Mouse (Mus musculus): Measurements from ENCODE around the gene Tusc2. TPM values are rescaled to one million over a fixed set of nuclear protein-coding genes. Genes with fewer than 3 reads are reported as not detected.

Gene Tusc2
- 48.6 and 52.7 TPM in 2 replicates for polyA plus RNA-seq (2016; fragmentation: Nextera tagmentation; extraction: Ambion mirVana)

DNA sequence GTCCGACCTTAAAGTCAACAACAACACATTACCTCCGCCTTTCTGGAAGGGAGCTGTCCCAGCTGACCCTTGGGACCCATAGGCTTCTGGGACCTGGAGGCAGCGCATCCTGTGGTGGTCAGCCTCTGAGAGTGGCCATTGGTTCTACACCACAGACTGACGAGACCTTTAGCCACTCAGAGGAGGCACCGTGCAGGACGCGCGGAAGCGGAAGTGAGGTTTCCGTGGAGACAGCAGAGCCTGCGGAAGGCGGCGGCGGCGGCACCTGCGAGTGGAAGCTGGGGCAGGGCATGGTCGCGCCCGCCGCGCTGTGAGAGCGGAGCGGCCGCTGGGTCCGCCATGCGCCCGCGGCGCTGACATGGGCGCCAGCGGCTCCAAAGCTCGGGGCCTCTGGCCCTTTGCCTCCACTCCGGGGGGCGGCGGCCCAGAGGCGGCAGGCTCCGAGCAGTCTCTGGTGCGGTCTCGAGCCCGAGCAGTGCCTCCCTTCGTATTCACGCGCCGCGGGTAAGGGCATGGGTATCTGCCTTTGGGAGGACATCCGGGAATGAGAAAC is at the start of gene Tusc2:
Gene Tusc2 (plus strand): TSS at position 227 of the 553 bp plus-strand sequence.
- Histone ChIP-seq H3K4me3 (peak within 1 kb of the TSS; percentile 87), H3K9me3 (replicated peaks) (no peaks in the 10 kb centered on the region), H3K27ac (peak within 1 kb of the TSS; percentile 89), H3K27me3 (replicated peaks) (no peaks in the 10 kb centered on the region), H3K4me2 (peak within 1 kb of the TSS; percentile 82), H3K9ac (peak within 1 kb of the TSS; percentile 91), H3K36me3 (peaks cover 60% of the 10 kb centered on the region), H3K4me1 (peaks cover 60% of the 10 kb centered on the region)
- peak; percentile 96 for ATAC-seq
- under 1% methylated on average over 35 of the region's 46 CpGs for WGBS (ENCODE audit: insufficient replicate concordance)

DNA sequence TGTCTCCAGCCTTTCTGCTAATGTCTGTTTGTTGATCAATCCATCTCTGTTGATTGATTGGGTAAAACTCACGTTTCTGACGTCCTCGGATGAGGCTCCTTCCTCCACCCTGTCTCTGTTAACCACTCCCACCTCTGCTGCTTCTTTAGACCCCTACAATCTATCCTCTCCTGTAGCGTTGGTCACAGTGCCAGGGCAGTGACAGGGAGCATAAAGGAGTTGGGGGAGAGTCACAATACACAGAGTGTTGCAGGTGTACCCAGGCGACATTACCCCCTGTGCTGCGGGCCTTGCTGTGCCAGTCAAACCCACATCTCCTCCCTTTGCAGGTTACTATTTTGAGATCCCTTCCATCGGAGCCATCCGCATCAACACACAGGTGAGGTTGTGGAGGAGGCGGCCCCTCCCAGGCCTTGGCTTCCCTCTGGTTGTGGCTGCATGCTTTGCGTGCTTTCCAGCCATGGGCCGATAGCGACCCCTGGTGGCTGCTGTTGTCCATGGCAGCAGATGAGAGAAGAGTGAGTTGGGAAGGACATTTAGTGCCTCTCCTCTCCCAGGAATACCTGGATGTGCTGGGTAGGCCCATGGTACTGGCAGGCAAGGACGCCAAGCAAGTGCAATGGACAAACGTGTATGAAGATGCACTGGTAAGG is 48.6 kb upstream of the Tusc2 start:
- WGBS (ENCODE audit: insufficient replicate concordance): 22% methylated on average over 14 of the region's 14 CpGs
- no peak overlapping the region for H3K27ac ChIP-seq
- peak; percentile 17; the same call in 1 of the 2 replicates for ATAC-seq
- no peaks in the 10 kb centered on the region for H3K36me3 ChIP-seq
- no peaks in the 10 kb centered on the region for H3K4me1 ChIP-seq
- no peak overlapping the region for H3K9ac ChIP-seq
- H3K27me3 ChIP-seq (replicated peaks): peaks cover 58% of the 10 kb centered on the region
- no peak overlapping the region for H3K4me2 ChIP-seq
- no peak overlapping the region for H3K4me3 ChIP-seq
- no peaks in the 10 kb centered on the region for H3K9me3 ChIP-seq (replicated peaks)

- H3K27ac ChIP-seq: no peak overlapping the region
Measured at GRCm38 (mm10) chr9:107520331-107520730, 42.7 kb upstream of the Tusc2 start.

DNA sequence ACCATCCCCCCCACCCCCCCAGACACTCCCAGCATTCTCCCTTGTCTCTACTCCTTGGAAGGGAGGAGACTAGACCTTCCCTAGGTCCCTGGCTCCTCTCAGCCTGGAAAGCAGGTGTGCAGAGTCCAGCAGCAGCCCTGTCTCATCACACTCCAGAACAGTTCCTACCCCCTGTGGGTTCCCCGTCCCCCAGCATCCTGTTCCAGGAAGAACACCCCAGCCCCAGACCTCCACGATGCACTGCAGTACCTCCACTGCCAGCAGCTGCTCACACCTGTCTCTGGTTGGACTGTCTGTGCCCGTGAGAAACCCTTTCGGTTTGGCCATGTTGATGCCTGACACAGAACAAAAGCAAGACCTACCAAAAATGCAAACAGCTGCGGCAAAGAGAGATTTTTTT is 41.9 kb upstream of the Tusc2 start:
- no peak overlapping the region for H3K27ac ChIP-seq
- H3K9me3 ChIP-seq (replicated peaks): no peaks in the 10 kb centered on the region
- no peaks in the 10 kb centered on the region for H3K36me3 ChIP-seq
- ATAC-seq: no peak
- peaks cover 75% of the 10 kb centered on the region for H3K27me3 ChIP-seq (replicated peaks)
- WGBS (ENCODE audit: insufficient replicate concordance): 51% methylated on average over 5 of the region's 5 CpGs
- H3K4me2 ChIP-seq: no peak overlapping the region
- H3K4me1 ChIP-seq: peaks cover 14% of the 10 kb centered on the region
- no peak overlapping the region for H3K4me3 ChIP-seq
- no peak overlapping the region for H3K9ac ChIP-seq

More at GRCm38 (mm10) chr9:107520331-107520730, 42.7 kb upstream of the Tusc2 start:
- ATAC-seq: no peak
- H3K4me1 ChIP-seq: peaks cover 13% of the 10 kb centered on the region
- H3K9ac ChIP-seq: no peak overlapping the region
- peaks cover 70% of the 10 kb centered on the region for H3K27me3 ChIP-seq (replicated peaks)
- WGBS (ENCODE audit: insufficient replicate concordance): 63% methylated on average over 6 of the region's 6 CpGs
- no peak overlapping the region for H3K4me2 ChIP-seq
- H3K4me3 ChIP-seq: no peak overlapping the region
- no peaks in the 10 kb centered on the region for H3K36me3 ChIP-seq
- no peaks in the 10 kb centered on the region for H3K9me3 ChIP-seq (replicated peaks)

- Histone ChIP-seq H3K36me3 (no peaks in the 10 kb centered on the region), H3K9me3 (replicated peaks) (no peaks in the 10 kb centered on the region), H3K4me2 (peak overlapping the region; percentile 48), H3K4me1 (peaks cover 20% of the 10 kb centered on the region), H3K4me3 (no peak overlapping the region), H3K27me3 (replicated peaks) (peaks cover 75% of the 10 kb centered on the region), H3K9ac (no peak overlapping the region; the same call in 1 of the 2 replicates), H3K27ac (no peak overlapping the region)
- ATAC-seq: no peak
- 17% methylated on average over 25 of the region's 25 CpGs for WGBS (ENCODE audit: insufficient replicate concordance)
Measured at GRCm38 (mm10) chr9:107521711-107522399, 41.2 kb upstream of the Tusc2 start.

DNA sequence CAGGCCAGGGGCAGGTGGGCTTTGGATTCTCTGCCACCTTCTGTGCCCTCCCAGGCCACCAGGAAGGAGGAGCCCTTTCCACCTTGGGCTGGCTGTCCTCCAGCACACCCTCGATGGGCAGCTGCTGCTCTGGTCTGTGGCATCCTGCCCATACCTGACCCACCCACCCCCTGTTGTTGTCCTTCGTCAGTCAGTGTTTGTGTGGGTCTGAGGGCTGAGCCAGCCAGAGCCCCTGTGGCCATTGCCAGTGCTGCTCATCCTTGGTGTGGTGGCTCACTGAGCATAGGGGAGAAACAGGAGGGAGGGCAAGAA is 40.7 kb upstream of the Tusc2 start:
- Histone ChIP-seq H3K36me3 (no peaks in the 10 kb centered on the region), H3K9ac (no peak overlapping the region), H3K4me2 (peak overlapping the region; percentile 48), H3K9me3 (replicated peaks) (no peaks in the 10 kb centered on the region), H3K27me3 (replicated peaks) (peaks cover 76% of the 10 kb centered on the region), H3K4me3 (no peak overlapping the region), H3K4me1 (peaks cover 25% of the 10 kb centered on the region), H3K27ac (no peak overlapping the region)
- 64% methylated on average over 2 of the region's 2 CpGs for WGBS (ENCODE audit: insufficient replicate concordance)
- no peak for ATAC-seq

DNA sequence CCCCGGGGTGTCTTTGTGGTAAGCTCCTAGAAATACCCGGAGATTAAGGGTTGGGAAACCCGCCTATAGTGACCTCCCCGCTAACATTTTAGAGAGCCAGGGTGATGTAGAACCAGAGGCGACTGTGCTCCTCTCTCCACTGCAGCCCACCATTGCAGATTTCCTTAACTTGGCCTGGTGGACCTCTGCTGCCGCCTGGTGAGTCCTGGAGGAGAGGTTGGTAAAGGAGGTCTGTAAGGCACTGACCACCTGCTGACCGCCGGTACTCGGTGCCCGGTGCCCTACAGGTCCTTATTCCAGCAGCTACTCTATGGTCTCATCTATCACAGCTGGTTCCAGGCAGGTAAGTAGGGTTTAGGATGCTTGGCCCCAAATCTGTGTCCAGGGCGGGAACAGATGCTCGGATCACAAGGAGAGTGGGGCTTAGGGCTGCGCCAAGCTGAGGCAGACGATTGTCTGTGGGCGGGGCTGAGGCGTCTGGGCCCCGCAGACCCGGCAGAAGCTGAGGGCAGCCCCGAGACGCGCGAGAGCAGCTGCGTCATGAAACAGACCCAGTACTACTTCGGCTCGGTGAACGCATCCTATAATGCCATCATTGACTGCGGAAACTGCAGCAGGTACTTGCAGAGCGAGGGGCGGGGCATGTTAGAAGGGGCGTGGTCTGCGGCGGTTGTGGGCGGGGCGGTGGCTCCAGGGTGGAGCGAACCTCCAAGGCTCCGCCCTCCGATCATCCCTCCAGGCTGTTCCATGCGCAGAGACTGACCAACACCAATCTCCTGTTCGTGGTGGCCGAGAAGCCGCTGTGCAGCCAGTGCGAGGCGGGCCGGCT is 36.6 kb upstream of the Tusc2 start:
- WGBS (ENCODE audit: insufficient replicate concordance): 7% methylated on average over 44 of the region's 44 CpGs

GRCm38 (mm10) chr9:107533791-107534407 is 29.2 kb upstream of the Tusc2 start, which contains the start of gene Tmem115:
Gene Tmem115, plus strand, starts transcription at chr9:107533945.
- peak within 1 kb of the TSS; percentile 85 for H3K27ac ChIP-seq
- H3K4me2 ChIP-seq: peak within 1 kb of the TSS; percentile 93
- peaks cover 25% of the 10 kb centered on the region for H3K36me3 ChIP-seq
- under 1% methylated on average over 48 of the region's 48 CpGs for WGBS (ENCODE audit: insufficient replicate concordance)
- H3K4me1 ChIP-seq: peaks cover 40% of the 10 kb centered on the region
- peak within 1 kb of the TSS; percentile 94 for H3K9ac ChIP-seq
- H3K9me3 ChIP-seq (replicated peaks): no peaks in the 10 kb centered on the region
- peak; percentile 97 for ATAC-seq
- H3K27me3 ChIP-seq (replicated peaks): peaks cover 22% of the 10 kb centered on the region
- H3K4me3 ChIP-seq: peak within 1 kb of the TSS; percentile 87

More for the DNA sequence above, 36.6 kb upstream of the Tusc2 start:
- Histone ChIP-seq H3K4me2 (peak overlapping the region; percentile 73), H3K9ac (no peak overlapping the region; the same call in 1 of the 2 replicates), H3K36me3 (no peaks in the 10 kb centered on the region), H3K4me1 (peaks cover 27% of the 10 kb centered on the region), H3K27ac (no peak overlapping the region), H3K9me3 (replicated peaks) (no peaks in the 10 kb centered on the region), H3K27me3 (replicated peaks) (peaks cover 91% of the 10 kb centered on the region), H3K4me3 (peak overlapping the region; percentile 48)
- peak; percentile 66 for ATAC-seq

DNA sequence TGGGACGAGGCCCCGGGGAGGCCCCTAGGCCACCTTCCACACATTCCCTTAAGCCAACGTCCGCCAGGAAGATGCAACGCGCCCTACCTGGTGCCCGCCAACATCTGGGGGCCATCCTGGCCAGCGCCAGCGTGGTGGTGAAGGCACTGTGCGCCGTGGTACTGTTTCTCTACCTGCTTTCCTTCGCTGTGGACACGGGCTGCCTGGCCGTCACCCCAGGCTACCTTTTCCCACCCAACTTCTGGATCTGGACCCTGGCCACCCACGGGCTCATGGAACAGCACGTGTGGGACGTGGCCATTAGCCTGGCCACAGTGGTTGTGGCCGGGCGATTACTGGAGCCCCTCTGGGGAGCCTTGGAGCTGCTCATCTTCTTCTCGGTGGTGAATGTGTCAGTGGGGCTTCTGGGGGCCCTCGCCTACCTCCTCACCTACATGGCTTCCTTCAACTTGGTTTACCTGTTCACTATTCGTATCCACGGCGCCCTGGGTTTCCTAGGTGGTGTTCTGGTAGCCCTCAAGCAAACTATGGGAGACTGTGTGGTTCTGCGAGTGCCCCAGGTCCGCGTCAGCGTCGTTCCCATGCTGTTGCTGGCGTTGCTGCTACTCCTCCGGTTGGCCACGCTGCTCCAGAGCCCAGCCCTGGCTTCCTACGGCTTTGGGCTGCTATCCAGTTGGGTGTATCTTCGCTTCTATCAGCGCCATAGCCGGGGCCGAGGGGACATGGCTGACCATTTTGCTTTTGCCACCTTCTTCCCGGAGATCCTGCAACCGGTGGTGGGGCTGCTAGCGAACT is 28.4 kb upstream of the Tusc2 start:
- Histone ChIP-seq H3K36me3 (peaks cover 32% of the 10 kb centered on the region), H3K27ac (peak overlapping the region; percentile 85), H3K9me3 (replicated peaks) (no peaks in the 10 kb centered on the region), H3K4me3 (peak overlapping the region; percentile 87), H3K9ac (peak overlapping the region; percentile 94), H3K4me2 (peak overlapping the region; percentile 93), H3K27me3 (replicated peaks) (peaks cover 17% of the 10 kb centered on the region), H3K4me1 (peaks cover 42% of the 10 kb centered on the region)
- under 1% methylated on average over 40 of the region's 40 CpGs for WGBS (ENCODE audit: insufficient replicate concordance)
- ATAC-seq: peak; percentile 27

- H3K4me2 ChIP-seq: no peak overlapping the region
- H3K36me3 ChIP-seq: peaks cover 41% of the 10 kb centered on the region
- no peaks in the 10 kb centered on the region for H3K9me3 ChIP-seq (replicated peaks)
- no peak overlapping the region for H3K4me3 ChIP-seq
- no peak overlapping the region for H3K27ac ChIP-seq
- WGBS (ENCODE audit: insufficient replicate concordance): 86% methylated on average over 7 of the region's 7 CpGs
- H3K9ac ChIP-seq: no peak overlapping the region
- H3K27me3 ChIP-seq (replicated peaks): no peaks in the 10 kb centered on the region
- peaks cover 63% of the 10 kb centered on the region for H3K4me1 ChIP-seq
- no peak for ATAC-seq
Measured at GRCm38 (mm10) chr9:107538231-107538630, 24.8 kb upstream of the Tusc2 start.

GRCm38 (mm10) chr9:107538711-107539110 is 24.3 kb upstream of the Tusc2 start:
- H3K4me1 ChIP-seq: peaks cover 62% of the 10 kb centered on the region
- H3K4me3 ChIP-seq: no peak overlapping the region
- 82% methylated on average over 3 of the region's 3 CpGs for WGBS (ENCODE audit: insufficient replicate concordance)
- peaks cover 44% of the 10 kb centered on the region for H3K36me3 ChIP-seq
- no peak overlapping the region for H3K9ac ChIP-seq
- no peak for ATAC-seq
- no peaks in the 10 kb centered on the region for H3K27me3 ChIP-seq (replicated peaks)
- H3K27ac ChIP-seq: no peak overlapping the region
- no peaks in the 10 kb centered on the region for H3K9me3 ChIP-seq (replicated peaks)
- no peak overlapping the region for H3K4me2 ChIP-seq

All from liver, embryonic 12.5 days (tissue).